Mouse (Mus musculus): ENCODE data around the gene Robo1.

The Robo1 gene

GRCm38 (mm10) chr16:72686480-72687053, 378.5 kb downstream of the Robo1 start:
- DNase-seq: no peak

GRCm38 (mm10) chr16:72687651-72688050, 379.5 kb downstream of the Robo1 start:
- no peak for DNase-seq

GRCm38 (mm10) chr16:72688185-72688681, 380.1 kb downstream of the Robo1 start:
- DNase-seq: no peak

- no peak for DNase-seq
These were observed 383.8 kb downstream of the Robo1 start for GRCm38 (mm10) chr16:72691909-72692308.

- no peak for DNase-seq
These were observed 385.6 kb downstream of the Robo1 start for GRCm38 (mm10) chr16:72693446-72694274.

DNA sequence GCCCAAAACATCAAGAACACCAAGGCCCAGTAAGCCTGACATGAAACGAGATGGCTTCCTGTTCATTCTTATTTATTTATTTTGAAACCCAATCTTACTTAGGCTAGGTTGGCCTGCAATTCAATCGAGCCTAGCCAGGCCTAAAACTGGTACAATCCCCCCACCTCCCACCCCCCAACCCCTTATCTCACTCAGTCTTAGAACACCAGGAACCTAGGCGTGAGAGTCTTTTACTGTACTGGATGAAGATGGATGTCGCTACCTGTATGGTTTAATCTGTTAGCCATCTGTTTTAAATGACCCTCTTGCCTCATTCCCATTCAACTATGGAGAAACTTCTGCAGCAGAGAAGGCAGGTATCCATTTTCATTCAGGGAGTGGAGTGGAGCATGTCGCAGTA, 386.7 kb downstream of the Robo1 start:
- no peak for DNase-seq

DNA sequence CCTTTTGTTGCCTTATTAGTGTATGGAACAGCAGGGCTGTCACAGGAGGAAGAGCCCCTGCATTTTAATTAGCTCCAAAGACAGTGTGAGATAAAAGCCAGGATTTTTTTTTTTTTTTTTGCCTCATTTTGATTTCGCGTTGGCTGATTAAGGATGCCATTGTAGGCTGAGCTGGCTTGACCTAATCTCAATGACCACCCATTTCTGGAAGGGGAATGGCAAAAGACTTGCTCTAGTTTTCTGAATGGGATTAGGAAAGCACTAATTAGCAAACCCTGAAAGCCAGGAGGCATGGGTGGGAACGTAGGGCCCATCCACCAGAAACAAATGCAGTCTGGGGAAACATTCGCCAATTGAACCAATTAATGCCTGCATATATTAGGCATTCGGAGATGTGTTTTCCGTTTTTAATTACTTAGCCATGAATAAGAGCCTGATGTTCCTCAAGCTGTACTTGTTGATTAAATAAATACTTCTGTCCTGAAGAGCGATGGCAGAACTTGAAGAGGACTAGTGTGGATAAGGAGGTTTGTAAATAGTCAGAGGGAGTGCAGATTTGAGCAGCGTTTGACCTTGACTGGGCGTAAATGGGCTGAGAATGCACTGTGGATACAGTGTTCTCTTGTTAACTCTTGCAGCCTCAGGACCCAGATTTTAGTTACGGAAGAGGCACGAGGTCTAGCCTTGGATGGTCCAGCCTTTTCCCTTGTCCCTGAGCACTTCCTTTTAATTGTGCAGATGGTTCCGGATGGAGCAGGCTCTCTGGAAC, 391.3 kb downstream of the Robo1 start:
- no peak for DNase-seq

DNA sequence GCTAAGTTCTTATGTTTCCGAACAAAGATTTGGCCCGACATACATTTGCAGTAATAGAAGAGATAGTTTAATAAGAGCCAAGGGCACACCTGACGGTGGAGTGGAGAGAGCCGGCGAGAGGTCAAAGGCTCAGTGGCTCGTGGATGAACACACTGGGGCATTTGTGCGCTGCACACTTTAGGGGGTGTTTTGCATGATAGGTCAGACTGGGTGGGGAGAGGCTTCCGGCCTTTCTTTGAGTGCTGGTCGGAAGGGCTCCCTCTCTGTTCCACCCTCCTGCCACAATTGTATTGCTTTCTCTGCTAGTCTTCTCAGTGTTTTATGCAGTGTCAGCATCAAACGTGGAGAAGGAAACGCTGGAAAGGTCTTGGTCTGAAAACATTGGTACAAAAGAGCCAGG, 392.2 kb downstream of the Robo1 start:
- DNase-seq: no peak

- no peak for DNase-seq
These were observed 395.4 kb downstream of the Robo1 start for GRCm38 (mm10) chr16:72703486-72703885.

DNA sequence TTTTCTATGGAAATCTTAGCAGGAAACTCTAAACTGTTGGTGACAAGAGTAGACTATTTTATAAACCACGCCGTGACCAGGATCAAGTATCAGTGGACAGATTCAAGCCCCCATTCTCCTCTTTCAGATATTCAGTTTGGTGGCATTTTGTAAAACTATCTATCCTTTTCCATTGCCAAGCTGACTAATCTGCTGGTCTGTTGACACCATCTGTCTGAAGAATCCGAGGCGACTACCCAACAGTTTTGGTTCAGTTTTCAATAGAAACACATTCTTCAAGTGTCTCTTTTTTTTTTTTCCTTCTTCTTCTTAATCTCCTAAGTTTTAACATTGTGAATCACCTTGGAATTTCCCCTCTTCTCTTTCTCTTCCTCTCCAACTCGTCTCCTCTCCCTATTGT, 397.7 kb downstream of the Robo1 start:
- DNase-seq: no peak

DNA sequence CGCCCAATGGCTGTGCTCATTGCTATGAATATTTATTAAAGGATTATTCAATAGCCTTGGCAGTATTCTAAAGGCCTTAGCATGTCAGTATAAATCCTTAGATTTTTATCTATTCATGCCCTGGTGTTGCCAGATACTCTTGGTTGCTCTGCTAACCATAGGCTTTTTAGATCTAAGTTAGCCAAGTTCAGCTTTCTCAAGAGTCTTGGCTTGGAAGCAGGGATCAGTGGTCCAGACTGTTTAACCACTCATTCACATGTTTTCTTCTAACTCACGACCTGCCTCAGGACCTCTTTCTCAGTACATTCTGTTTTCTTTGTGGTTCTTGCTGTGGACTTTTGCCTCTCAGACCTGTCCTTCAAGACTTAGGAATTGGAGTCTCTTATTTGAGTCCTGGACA, 400.4 kb downstream of the Robo1 start:
- DNase-seq: no peak

DNA sequence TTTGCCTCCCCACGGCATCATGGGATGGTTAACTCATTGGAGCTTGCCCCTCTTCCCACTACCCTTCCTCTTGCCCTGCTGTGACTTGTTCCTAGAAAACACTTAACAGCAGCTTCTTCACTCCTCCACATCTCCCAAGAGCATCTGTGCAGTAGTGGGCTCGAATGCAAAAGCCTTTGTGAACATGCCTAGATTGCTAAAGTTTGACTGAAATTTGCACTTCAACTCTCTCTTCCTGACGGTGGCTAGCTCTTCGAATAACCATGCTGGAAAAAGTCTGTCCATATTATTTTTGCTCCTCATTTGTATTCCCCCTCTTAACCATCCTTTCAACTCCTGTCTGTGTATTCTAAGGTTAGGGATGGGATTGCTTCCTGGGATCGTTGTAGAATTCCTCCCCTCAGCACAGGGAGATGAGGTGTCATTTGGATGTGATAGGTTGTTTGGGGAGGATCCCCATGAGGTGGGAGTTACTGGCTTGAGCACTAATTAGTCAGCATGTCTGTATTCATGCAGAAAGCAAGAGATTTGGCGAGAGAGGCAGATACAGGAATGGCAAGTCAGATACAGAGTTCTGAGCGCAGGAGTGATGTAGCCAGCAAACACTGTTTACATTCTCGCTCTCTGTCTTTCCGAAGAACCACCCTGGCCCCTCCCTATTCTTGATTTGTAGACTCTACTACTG, 409.2 kb downstream of the Robo1 start:
- DNase-seq: no peak

- no peak for DNase-seq
These were observed 411.0 kb downstream of the Robo1 start for GRCm38 (mm10) chr16:72719063-72719462.

- DNase-seq: no peak
These were observed 412.9 kb downstream of the Robo1 start for GRCm38 (mm10) chr16:72720979-72721378.

- no peak for DNase-seq
These were observed 413.8 kb downstream of the Robo1 start for GRCm38 (mm10) chr16:72721713-72722481.

- DNase-seq: no peak
These were observed 426.1 kb downstream of the Robo1 start for GRCm38 (mm10) chr16:72734234-72734633.

DNA sequence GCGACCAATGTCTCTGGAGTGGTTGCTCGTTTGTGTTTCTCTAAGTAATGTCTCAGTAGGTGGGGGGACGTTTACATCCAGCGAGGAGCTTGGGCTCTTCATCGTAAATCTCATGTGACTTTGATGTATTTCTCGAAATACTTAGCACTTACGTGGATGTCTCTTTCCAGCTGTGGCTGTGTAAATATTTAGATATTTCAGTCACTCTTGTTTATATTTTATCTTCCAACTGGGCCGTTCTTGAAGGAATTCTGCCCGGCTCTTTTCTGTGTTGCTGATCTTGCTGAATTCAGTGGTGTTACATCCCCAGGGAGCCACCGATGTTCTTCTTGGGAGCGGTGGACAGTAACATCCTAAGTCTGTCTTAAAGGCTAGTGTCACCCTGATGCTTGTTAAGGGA, 427.1 kb downstream of the Robo1 start:
- no peak for DNase-seq

GRCm38 (mm10) chr16:72735588-72735987, 427.5 kb downstream of the Robo1 start:
- DNase-seq: no peak

- DNase-seq: no peak
These were observed 429.0 kb downstream of the Robo1 start for GRCm38 (mm10) chr16:72737154-72737553.

DNA sequence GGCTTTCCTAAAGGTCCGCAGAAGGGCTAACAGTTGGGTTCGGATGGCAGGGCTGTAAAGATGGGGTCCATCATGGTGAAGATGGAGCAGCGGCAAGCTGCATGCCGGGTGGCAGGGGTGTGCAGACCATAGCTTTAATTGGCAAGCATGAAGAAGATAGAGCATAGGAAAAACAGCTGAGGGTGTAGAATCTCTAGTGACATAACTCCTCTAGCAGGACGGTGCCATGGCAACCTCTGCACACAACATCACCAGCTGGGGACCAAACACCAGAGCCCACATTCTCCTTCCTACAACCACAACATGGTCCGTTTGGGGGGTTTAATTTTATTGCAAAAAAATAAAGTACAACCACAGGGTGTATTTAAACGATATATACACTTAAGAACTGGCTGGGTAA, 432.1 kb downstream of the Robo1 start:
- no peak for DNase-seq

- DNase-seq: no peak
These were observed 439.6 kb downstream of the Robo1 start for GRCm38 (mm10) chr16:72747696-72748095.
